Mouse (Mus musculus) hindbrain, postnatal 0 days (tissue): ENCODE measurements around the gene Tle3. TPM values are rescaled to one million over a fixed set of nuclear protein-coding genes. Genes with fewer than 3 reads are reported as not detected.

Experiments
- ATAC-seq: fragments of 200-750 bp; cut with Nextera tagmentation; 2 replicates; pipeline ENCODE4 v1.8.0; 2017; ENCODE audit warnings: mild to moderate bottlenecking, moderate TSS enrichment, moderate library complexity
- DNase-seq: peaks from one replicate; pipeline ENCODE4 v3.0.0-alpha.2; 2015; ENCODE audit warnings: low spot score
- H3K27ac ChIP-seq: fragments of 300-500 bp; sonication (generic); 2 replicates; pipeline ENCODE4 v1.5.1; 2014; ENCODE audit warnings: mild to moderate bottlenecking
- H3K27me3 ChIP-seq: fragments of 300-500 bp; sonication (generic); 2 replicates; pipeline ENCODE4 v1.6.1; 2014; ENCODE audit warnings: low read length, mixed read lengths; ENCODE audit not compliant: insufficient read depth
- H3K36me3 ChIP-seq: fragments of 300-500 bp; sonication (generic); 2 replicates; pipeline ENCODE4 v1.6.1; 2014; ENCODE audit warnings: low read length, mixed read lengths; ENCODE audit not compliant: insufficient read depth
- H3K4me1 ChIP-seq: fragments of 300-500 bp; sonication (generic); 2 replicates; pipeline ENCODE4 v1.6.1; 2014; ENCODE audit warnings: antibody characterized with exemption, low read length, mixed read lengths; ENCODE audit not compliant: insufficient read depth
- H3K4me2 ChIP-seq: fragments of 300-500 bp; sonication (generic); 2 replicates; pipeline ENCODE4 v1.6.1; 2014; ENCODE audit warnings: low read depth, mild to moderate bottlenecking, low read length, moderate library complexity, mixed read lengths
- H3K4me3 ChIP-seq: fragments of 300-500 bp; sonication (generic); 2 replicates; pipeline ENCODE4 v1.5.1; 2014; ENCODE audit warnings: low read length
- H3K9ac ChIP-seq: fragments of 300-500 bp; sonication (generic); replicated peaks from 2 replicates; pipeline ENCODE4 v1.6.1; 2014; ENCODE audit warnings: mild to moderate bottlenecking, low read length, moderate library complexity, mixed read lengths
- H3K9me3 ChIP-seq: fragments of 300-500 bp; sonication (generic); 2 replicates; pipeline ENCODE4 v1.6.1; 2016; ENCODE audit warnings: low read length, mixed read lengths
- CTCF ChIP-seq: IDR thresholded peaks from 2 replicates; pipeline ENCODE4 v1.5.1; 2016; ENCODE audit warnings: antibody characterized with exemption, control low read depth, low read depth
- WGBS: fragments of 180-500 bp; shearing (Covaris S2); extraction: QIAGEN DNeasy Blood & Tissue Kit; methylation state at CpG from one replicate; pipeline ENCODE4 v1.1.7; 2014; 5-methylcytosine and 5-hydroxymethylcytosine counted together
- polyA plus RNA-seq: library from polyadenylated mRNA; unstranded; fragments of >200 nt; fragmentation: Nextera tagmentation; extraction: Ambion mirVana; gene quantifications from 2 replicates; pipeline ENCODE4 v1.2.1, GENCODE M21; 2015
- total RNA-seq: library from RNA; depleted of rRNA; stranded (reverse); fragments of >200 nt; gene quantifications from 2 replicates; pipeline ENCODE4 v1.2.3, GENCODE M21; 2014

Tle3 gene
- total and polyA plus RNA-seq, 2 experiments from 2014 or later = 17.7 to 81.3 TPM

DNA sequence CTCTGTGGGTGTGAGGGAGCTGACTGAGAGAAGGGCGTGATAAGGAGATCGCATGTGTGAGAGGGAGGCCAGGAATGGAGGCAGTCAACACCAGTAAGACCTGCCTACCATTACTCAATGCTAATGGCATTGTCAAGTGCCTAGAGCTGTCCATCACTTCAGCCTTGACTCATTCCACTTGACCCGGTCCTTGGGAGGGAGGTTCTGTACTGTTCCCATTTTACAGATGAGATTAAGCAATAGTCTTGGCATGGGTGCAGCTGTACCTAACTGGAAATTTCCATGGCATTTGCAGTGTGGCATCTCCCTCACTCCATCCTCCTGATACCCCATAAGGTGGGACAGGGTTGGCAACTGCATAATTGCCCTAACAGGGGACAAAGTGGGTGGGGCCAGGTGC, 95.3 kb downstream of the Tle3 start:
- H3K4me2 ChIP-seq = no peak overlapping the region
- H3K27ac ChIP-seq = no peak overlapping the region
- 0 out of 2 replicates have a peak, but pooled peaks cover 3% of the 10 kb centered on the region for H3K27me3 ChIP-seq
- DNase-seq (no peak), ATAC-seq (no peak)
- no peak overlapping the region for H3K4me3 ChIP-seq
- TF ChIP-seq CTCF = no peak
- WGBS = 89% methylated on average over 3 of the region's 3 CpGs
- H3K9ac ChIP-seq = no peak overlapping the region
- H3K36me3 ChIP-seq = no peaks in the 10 kb centered on the region
- H3K4me1 ChIP-seq = peaks cover 7% of the 10 kb centered on the region; the same call in 1 of the 2 replicates
- peaks cover 8% of the 10 kb centered on the region; the same call in 1 of the 2 replicates for H3K9me3 ChIP-seq
